Mouse (Mus musculus) testis, adult 2 months (tissue): ENCODE results near the gene Pdik1l.

Experiments used
- CTCF ChIP-seq: fragments of 200-500 bp; IDR thresholded peaks from 2 replicates; pipeline ENCODE4 v1.5.1; 2012; ENCODE audit warnings: low read depth, mild to moderate bottlenecking, inconsistent platforms, low read length, moderate library complexity; ENCODE audit not compliant: control insufficient read depth, insufficient read depth, insufficient replicate concordance
- POLR2A ChIP-seq: fragments of 200-500 bp; IDR thresholded peaks from 2 replicates; pipeline ENCODE4 v1.6.1; 2012; ENCODE audit warnings: low read depth, mild to moderate bottlenecking, inconsistent platforms, low read length, moderate library complexity; ENCODE audit not compliant: control insufficient read depth

DNA sequence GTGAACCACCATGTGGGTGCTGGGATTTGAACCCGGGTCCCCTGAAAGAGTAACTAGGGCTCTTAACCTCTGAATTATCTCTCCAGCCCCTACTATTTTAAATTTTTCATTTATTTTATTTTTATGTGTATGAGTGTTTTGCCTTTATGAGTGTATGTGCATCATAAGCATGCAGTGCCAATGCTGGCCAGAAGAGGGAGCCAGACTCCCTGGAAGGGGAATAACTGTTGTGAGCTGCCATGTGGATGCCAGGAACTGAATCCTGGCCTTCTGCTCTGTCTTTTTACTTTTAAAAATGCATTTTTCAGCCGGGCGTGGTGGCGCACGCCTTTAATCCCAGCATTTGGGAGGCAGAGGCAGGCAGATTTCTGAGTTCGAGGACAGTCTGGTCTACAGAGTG lies 25.2 kb upstream of the Pdik1l start:
- TF ChIP-seq POLR2A: no peak
- peak; percentile 80; the same call in 1 of the 2 replicates for TF ChIP-seq CTCF
